Mouse (Mus musculus) C2C12 (cell line): Measurements from ENCODE around the gene Hddc3. TPM values are rescaled to one million over a fixed set of nuclear protein-coding genes. Genes with fewer than 3 reads are reported as not detected.

Experiments
- H3K27me3 ChIP-seq: one replicate; pipeline ENCODE4 v1.6.1; 2011; ENCODE audit not compliant: control insufficient read depth, insufficient read depth, insufficient read length
- H3K36me3 ChIP-seq: one replicate; pipeline ENCODE4 v1.6.1; 2011; ENCODE audit not compliant: control insufficient read depth, insufficient read depth
- H3K4me3 ChIP-seq: one replicate; pipeline ENCODE4 v1.5.1; 2011; ENCODE audit warnings: mild to moderate bottlenecking, control low read depth; ENCODE audit not compliant: poor library complexity, insufficient read depth, severe bottlenecking
- H3K79me2 ChIP-seq: one replicate; pipeline ENCODE4 v1.6.1; 2011; ENCODE audit not compliant: control insufficient read depth, insufficient read depth
- H3K79me3 ChIP-seq: one replicate; pipeline ENCODE4 v1.6.1; 2011; ENCODE audit warnings: low read depth, control low read depth
- H3ac ChIP-seq: one replicate; pipeline ENCODE3; 2011; ENCODE audit warnings: low read depth; ENCODE audit not compliant: control insufficient read depth, insufficient read length
- CEBPB ChIP-seq: IDR thresholded peaks from one replicate; pipeline ENCODE4 v1.6.1; 2011; ENCODE audit warnings: low read depth, mild to moderate bottlenecking, control low read depth, moderate library complexity
- CTCF ChIP-seq: IDR thresholded peaks from one replicate; pipeline ENCODE4 v1.5.1; 2011; ENCODE audit not compliant: control insufficient read depth, insufficient read depth, insufficient read length
- FOSL1 ChIP-seq: IDR thresholded peaks from one replicate; pipeline ENCODE4 v1.8.0; 2011; ENCODE audit warnings: mild to moderate bottlenecking, low read length; ENCODE audit not compliant: poor library complexity, insufficient read depth, severe bottlenecking
- MAX ChIP-seq: IDR thresholded peaks from one replicate; pipeline ENCODE4 v1.6.1; 2011; ENCODE audit warnings: mild to moderate bottlenecking, control low read depth
- MYOD1 ChIP-seq: IDR thresholded peaks from one replicate; pipeline ENCODE4 v1.6.1; 2011; ENCODE audit warnings: low read depth; ENCODE audit not compliant: control insufficient read depth, insufficient read length
- MYOG ChIP-seq: IDR thresholded peaks from one replicate; pipeline ENCODE4 v1.6.1; 2011; ENCODE audit not compliant: control insufficient read depth, insufficient read length; ENCODE audit errors: extremely low read depth
- USF1 ChIP-seq: IDR thresholded peaks from one replicate; pipeline ENCODE4 v1.6.1; 2011; ENCODE audit warnings: low read depth, mild to moderate bottlenecking, control low read depth, moderate library complexity
- polyA plus RNA-seq: library from polyadenylated mRNA; unstranded; fragments of >200 nt; fragmentation: generic; extraction: Trizol; gene quantifications from one replicate; pipeline ENCODE4 v1.2.1, GENCODE M21; 2012; ENCODE audit warnings: missing spikeins

Gene Hddc3
- polyA plus RNA-seq, 1 experiment: 55.9 TPM

- Histone ChIP-seq H3K27me3 (no peaks in the 10 kb centered on the region), H3K79me3 (peaks cover 54% of the 10 kb centered on the region), H3K79me2 (peaks cover 95% of the 10 kb centered on the region), H3ac (no peak overlapping the region), H3K36me3 (peaks cover 35% of the 10 kb centered on the region), H3K4me3 (no peak overlapping the region)
- TF ChIP-seq MAX: no peak
- TF ChIP-seq CTCF: no peak
- TF ChIP-seq FOSL1: peak; percentile 64
Measured at GRCm38 (mm10) chr7:80298754-80299153, 44.1 kb upstream of the Hddc3 start.

DNA sequence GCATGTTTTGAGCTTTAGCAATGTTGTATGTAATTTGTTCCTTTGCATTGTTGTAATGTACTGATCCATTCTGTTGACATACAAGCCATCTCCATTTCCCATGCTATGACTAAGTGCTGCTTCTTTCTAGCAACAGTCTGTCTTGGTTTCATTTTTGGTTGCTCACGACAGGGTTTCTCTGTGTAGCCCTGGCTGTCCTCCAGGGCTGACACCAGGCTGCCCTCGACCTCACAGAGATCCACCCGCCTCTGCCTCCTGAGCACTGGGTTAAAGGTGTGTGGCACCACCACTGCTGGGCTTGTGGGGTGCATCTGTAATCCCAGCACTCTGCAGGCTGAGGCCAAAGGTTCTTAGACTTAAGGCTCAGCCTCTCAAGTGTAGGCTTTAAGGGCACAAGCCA is 43.3 kb upstream of the Hddc3 start:
- H3K27me3 ChIP-seq: no peaks in the 10 kb centered on the region
- H3ac ChIP-seq: no peak overlapping the region
- H3K79me3 ChIP-seq: peaks cover 56% of the 10 kb centered on the region
- H3K4me3 ChIP-seq: no peak overlapping the region
- peaks cover 43% of the 10 kb centered on the region for H3K36me3 ChIP-seq
- peaks cover 90% of the 10 kb centered on the region for H3K79me2 ChIP-seq
- TF ChIP-seq FOSL1 (no peak), MAX (no peak), MYOG (no peak), CTCF (no peak), MYOD1 (no peak), USF1 (no peak), CEBPB (no peak)

DNA sequence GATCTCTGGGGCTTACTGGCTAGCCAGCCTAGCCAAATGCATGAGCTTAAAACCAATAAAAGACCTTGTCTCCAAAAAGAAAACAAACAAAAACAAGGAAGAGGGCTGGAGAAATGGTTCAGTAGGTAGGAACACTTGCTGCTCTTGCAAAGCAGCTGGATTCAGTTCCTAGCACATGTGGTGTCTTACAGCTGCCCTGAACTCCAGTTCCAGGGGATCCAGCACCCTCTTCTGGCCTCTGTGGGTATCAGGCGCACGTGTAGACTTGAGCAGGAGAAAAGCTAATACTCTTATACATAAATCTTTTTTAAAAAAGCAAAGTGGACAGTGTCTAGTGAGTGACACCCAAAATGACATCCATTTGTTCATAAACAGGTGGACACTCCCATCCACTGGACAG is 41.4 kb upstream of the Hddc3 start:
- peaks cover 39% of the 10 kb centered on the region for H3K79me3 ChIP-seq
- no peak overlapping the region for H3ac ChIP-seq
- no peak overlapping the region for H3K4me3 ChIP-seq
- TF ChIP-seq MAX (no peak), USF1 (no peak), MYOD1 (no peak), MYOG (no peak), FOSL1 (no peak), CTCF (no peak), CEBPB (no peak)
- H3K79me2 ChIP-seq: peaks cover 71% of the 10 kb centered on the region
- peaks cover 62% of the 10 kb centered on the region for H3K36me3 ChIP-seq
- no peaks in the 10 kb centered on the region for H3K27me3 ChIP-seq

DNA sequence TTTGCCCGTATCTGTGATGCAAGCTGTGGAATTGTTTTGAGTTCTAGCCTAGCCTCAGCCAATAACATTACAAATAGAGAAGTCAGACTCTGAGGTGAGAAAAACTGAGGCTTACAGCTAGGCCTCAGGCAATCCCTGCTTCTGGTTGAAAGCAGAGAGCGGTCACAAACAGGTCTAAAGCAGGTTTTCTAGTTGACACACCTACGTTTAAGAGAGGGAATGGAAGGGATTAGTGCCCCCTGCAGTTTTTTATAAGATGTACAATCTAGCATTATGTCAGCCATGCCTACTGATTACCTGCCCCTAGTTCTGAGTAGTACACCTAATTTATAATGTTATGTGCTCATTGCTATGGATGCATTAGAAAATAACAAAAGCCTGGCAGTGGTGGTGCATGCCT is 35.1 kb upstream of the Hddc3 start:
- no peaks in the 10 kb centered on the region for H3K27me3 ChIP-seq
- H3K79me2 ChIP-seq: peaks cover 8% of the 10 kb centered on the region
- no peak overlapping the region for H3ac ChIP-seq
- H3K36me3 ChIP-seq: peaks cover 94% of the 10 kb centered on the region
- H3K4me3 ChIP-seq: no peak overlapping the region
- peaks cover 6% of the 10 kb centered on the region for H3K79me3 ChIP-seq
- TF ChIP-seq MYOG: no peak

- Histone ChIP-seq H3K4me3 (no peak overlapping the region), H3K79me2 (no peaks in the 10 kb centered on the region), H3ac (no peak overlapping the region), H3K79me3 (no peaks in the 10 kb centered on the region), H3K27me3 (no peaks in the 10 kb centered on the region), H3K36me3 (peaks cover 98% of the 10 kb centered on the region)
- no peak for TF ChIP-seq USF1
- no peak for TF ChIP-seq MAX
- no peak for TF ChIP-seq CEBPB
- TF ChIP-seq FOSL1: no peak
- TF ChIP-seq MYOD1: no peak
- TF ChIP-seq MYOG: no peak
- no peak for TF ChIP-seq CTCF
Measured at GRCm38 (mm10) chr7:80310771-80311170, 32.1 kb upstream of the Hddc3 start.

DNA sequence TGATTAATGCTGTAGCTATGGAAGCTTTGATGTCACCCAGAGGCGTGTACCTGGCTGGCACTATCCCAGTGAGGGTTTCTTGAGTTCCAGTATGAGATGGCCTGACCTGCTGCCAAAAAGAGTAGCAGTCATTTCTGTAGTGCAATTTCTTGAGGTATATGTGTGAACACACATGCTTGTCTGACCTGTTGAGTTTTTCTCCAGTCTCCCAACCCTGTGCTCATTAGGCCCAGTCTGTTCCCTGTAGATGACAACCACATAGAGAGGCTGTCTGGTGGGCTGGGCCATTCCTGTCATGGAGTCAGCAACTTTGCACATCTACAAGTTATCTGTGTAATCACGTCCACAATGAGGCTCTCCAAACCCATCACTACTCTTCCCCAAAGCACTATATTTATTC is 27.2 kb upstream of the Hddc3 start:
- no peaks in the 10 kb centered on the region for H3K79me2 ChIP-seq
- H3K4me3 ChIP-seq: no peak overlapping the region
- H3K36me3 ChIP-seq: peaks cover 67% of the 10 kb centered on the region
- no peaks in the 10 kb centered on the region for H3K27me3 ChIP-seq
- no peaks in the 10 kb centered on the region for H3K79me3 ChIP-seq
- TF ChIP-seq MYOD1 (no peak), CTCF (no peak), MAX (no peak), CEBPB (no peak), MYOG (no peak), USF1 (no peak), FOSL1 (no peak)
- no peak overlapping the region for H3ac ChIP-seq

GRCm38 (mm10) chr7:80317439-80318115 is 25.3 kb upstream of the Hddc3 start:
- Histone ChIP-seq H3K79me2 (peaks cover 1% of the 10 kb centered on the region), H3ac (no peak overlapping the region), H3K79me3 (peaks cover 4% of the 10 kb centered on the region), H3K27me3 (no peaks in the 10 kb centered on the region), H3K4me3 (no peak overlapping the region), H3K36me3 (peaks cover 50% of the 10 kb centered on the region)
- TF ChIP-seq FOSL1: no peak
- no peak for TF ChIP-seq MAX
- TF ChIP-seq USF1: no peak
- no peak for TF ChIP-seq MYOD1
- TF ChIP-seq CTCF: no peak
- TF ChIP-seq MYOG: no peak
- no peak for TF ChIP-seq CEBPB
